Mouse (Mus musculus) testis, adult 2 months (tissue): ENCODE measurements around the gene Irgq.

ENCODE experiments used
- CTCF ChIP-seq: fragments of 200-500 bp; IDR thresholded peaks from 2 replicates; pipeline ENCODE4 v1.5.1; 2012; ENCODE audit warnings: low read depth, mild to moderate bottlenecking, inconsistent platforms, low read length, moderate library complexity; ENCODE audit not compliant: control insufficient read depth, insufficient read depth, insufficient replicate concordance
- POLR2A ChIP-seq: fragments of 200-500 bp; IDR thresholded peaks from 2 replicates; pipeline ENCODE4 v1.6.1; 2012; ENCODE audit warnings: low read depth, mild to moderate bottlenecking, inconsistent platforms, low read length, moderate library complexity; ENCODE audit not compliant: control insufficient read depth

GRCm38 (mm10) chr7:24537591-24537990 is 7.1 kb downstream of the Irgq start:
- TF ChIP-seq POLR2A: no peak
- no peak for TF ChIP-seq CTCF
